In the genomic region with DNA sequence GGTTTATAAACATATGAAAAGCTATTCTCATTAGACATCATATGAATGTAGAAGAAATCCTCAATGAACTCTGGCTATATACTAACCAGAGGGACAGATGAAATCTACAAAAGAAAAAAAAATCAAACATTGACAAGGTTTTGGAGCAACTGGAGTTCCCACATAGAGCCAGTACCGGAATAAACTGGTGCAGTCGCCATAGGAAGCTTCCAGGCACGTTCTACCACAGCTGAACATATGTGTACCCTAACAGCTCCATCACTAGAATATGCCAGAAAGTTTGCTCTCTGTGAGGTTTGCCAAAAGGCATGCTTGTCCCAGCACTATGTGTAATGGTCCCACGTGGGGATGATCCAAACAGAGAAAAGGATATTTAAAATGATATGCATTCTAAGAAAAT, we compare ENCODE assay signal across 36 mouse cellular contexts. TPM values are rescaled to one million over a fixed set of nuclear protein-coding genes. Genes with fewer than 3 reads are reported as not detected.
"Had no signal": no experiment of that assay in that cellular context is flagged by ENCODE, and none has a peak within 500 bp of the region (broad histone marks: within the 10 kb centered on the region; RNA-seq: fewer than 3 reads in every experiment).

No protein-coding gene starts in this region.

- DNase-seq: left cerebral cortex, postnatal 4 days; liver; liver, embryonic 13.5 days; liver, postnatal 0 days; lung, adult 18-20 months; lung, adult 2 months; lung, embryonic 14.5 days; lung, postnatal 10 days; lung, postnatal 14 days; lung, postnatal 36 days; lung, postnatal 4 days; midbrain, embryonic 14.5 days had no signal

- H3K4me2 ChIP-seq: limb, embryonic 12.5 days; limb, embryonic 13.5 days; limb, embryonic 15.5 days; liver, embryonic 11.5 days; liver, embryonic 12.5 days; liver, embryonic 13.5 days; liver, embryonic 15.5 days; lung, embryonic 14.5 days; lung, embryonic 15.5 days; midbrain, embryonic 11.5 days; midbrain, embryonic 12.5 days; midbrain, embryonic 13.5 days; midbrain, embryonic 15.5 days; neural tube, embryonic 12.5 days; neural tube, embryonic 13.5 days had no signal

- H3K9me3 ChIP-seq: limb, embryonic 10.5 days; limb, embryonic 12.5 days; limb, embryonic 13.5 days; limb, embryonic 15.5 days; liver, embryonic 12.5 days; liver, embryonic 13.5 days; liver, embryonic 15.5 days; lung, embryonic 15.5 days; megakaryocyte, embryonic 14.5 days; midbrain, embryonic 10.5 days; midbrain, embryonic 12.5 days; midbrain, embryonic 13.5 days; midbrain, embryonic 15.5 days; neural tube, embryonic 12.5 days; neural tube, embryonic 13.5 days had no signal

- H3K36me3 ChIP-seq: limb, embryonic 15.5 days; liver, embryonic 13.5 days; liver, embryonic 15.5 days; lung, embryonic 15.5 days; midbrain, embryonic 10.5 days; midbrain, embryonic 12.5 days; midbrain, embryonic 15.5 days; neural tube, embryonic 12.5 days had no signal

- ATAC-seq: liver, embryonic 12.5 days; liver, postnatal 0 days; lung, postnatal 0 days; midbrain, embryonic 13.5 days; midbrain, embryonic 15.5 days; midbrain, embryonic 16.5 days had no signal

- H3K27me3 ChIP-seq: limb, embryonic 12.5 days had no signal

- H3K27ac ChIP-seq: limb, embryonic 10.5 days; limb, embryonic 12.5 days; limb, embryonic 13.5 days; limb, embryonic 15.5 days; liver, embryonic 12.5 days; liver, embryonic 13.5 days; liver, embryonic 14.5 days; liver, embryonic 15.5 days; lung, embryonic 15.5 days; macrophage; midbrain, embryonic 10.5 days; midbrain, embryonic 12.5 days; midbrain, embryonic 13.5 days; midbrain, embryonic 15.5 days; neural tube, embryonic 12.5 days; neural tube, embryonic 13.5 days had no signal

- H3K9ac ChIP-seq: limb, embryonic 12.5 days; limb, embryonic 13.5 days; limb, embryonic 15.5 days; liver, embryonic 12.5 days; liver, embryonic 13.5 days; liver, embryonic 14.5 days; liver, embryonic 15.5 days; liver, postnatal 0 days; lung, embryonic 14.5 days; lung, embryonic 15.5 days; midbrain, embryonic 12.5 days; midbrain, embryonic 13.5 days; midbrain, embryonic 15.5 days; neural tube, embryonic 12.5 days; neural tube, embryonic 13.5 days had no signal

- H3K4me3 ChIP-seq: limb, embryonic 10.5 days; limb, embryonic 12.5 days; limb, embryonic 13.5 days; limb, embryonic 15.5 days; liver, embryonic 12.5 days; liver, embryonic 13.5 days; liver, embryonic 15.5 days; lung, embryonic 15.5 days; megakaryocyte, embryonic 14.5 days; midbrain, embryonic 10.5 days; midbrain, embryonic 12.5 days; midbrain, embryonic 13.5 days; midbrain, embryonic 15.5 days; myocyte; neural tube, embryonic 12.5 days; neural tube, embryonic 13.5 days had no signal

RNA-seq across cellular contexts. Expression of a gene that starts 35.7 kb away (rescaled TPM):
- total RNA-seq: megakaryocyte progenitor cell, adult 5-6 weeks; megakaryocyte, adult 5-6 weeks; monocyte, adult 5-6 weeks had no signal
